Mouse (Mus musculus): ENCODE data around the gene Cyp2a12. TPM values are rescaled to one million over a fixed set of nuclear protein-coding genes. Genes with fewer than 3 reads are reported as not detected.
"Not testable (repeated sequence)": the region's sequence is repeated elsewhere in the genome, so short reads cannot be mapped to it uniquely, and the experiment has no call there.

Cyp2a12 gene
- not detected in 2 replicates for polyA plus RNA-seq (2014; fragmentation: Nextera tagmentation; extraction: Ambion mirVana)

DNA sequence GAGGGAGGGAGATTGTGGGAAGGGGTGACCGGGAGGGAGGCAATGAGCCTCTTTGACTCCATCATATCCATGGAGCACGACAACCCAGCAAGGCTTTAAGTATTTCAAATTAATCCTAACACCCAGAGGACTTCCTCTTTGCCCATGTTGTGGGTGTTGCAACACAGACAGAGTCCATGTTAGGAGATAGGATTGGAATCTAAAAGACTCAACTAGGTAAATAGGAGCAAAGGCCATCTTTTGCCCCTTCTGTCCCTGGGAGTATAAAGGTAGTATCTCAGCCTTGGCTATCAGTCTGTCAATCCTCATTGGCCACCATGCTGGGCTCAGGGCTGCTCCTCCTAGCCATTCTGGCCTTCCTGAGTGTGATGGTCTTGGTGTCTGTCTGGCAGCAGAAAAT is at the start of gene Cyp2a12:
TSS of gene Cyp2a12 (plus strand) at position 293 of the 400 bp plus-strand sequence.
- no peak within 1 kb of the TSS for H3K27ac ChIP-seq (replicated peaks; ENCODE audit: low read depth, low read length)
- no peaks in the 10 kb centered on the region for H3K27me3 ChIP-seq (ENCODE audit: control insufficient read depth, insufficient read depth, low read length)
- no peaks in the 10 kb centered on the region for H3K9me3 ChIP-seq (ENCODE audit: control insufficient read depth, low read length)
- H3K4me2 ChIP-seq (ENCODE audit: low read length), result no peak within 1 kb of the TSS
- H3K9ac ChIP-seq (replicated peaks; ENCODE audit: low read length), result no peak within 1 kb of the TSS
- ATAC-seq (ENCODE audit: low FRiP score, low TSS enrichment) (no peak), DNase-seq (no peak)
- WGBS, result 76% methylated on average over 2 of the region's 2 CpGs
- no peaks in the 10 kb centered on the region for H3K4me1 ChIP-seq (ENCODE audit: control insufficient read depth, insufficient read depth, low read length)
- H3K36me3 ChIP-seq (ENCODE audit: control insufficient read depth, insufficient read depth, low read length), result no peaks in the 10 kb centered on the region
- no peak within 1 kb of the TSS for H3K4me3 ChIP-seq (replicated peaks; ENCODE audit: low read depth, low read length)

DNA sequence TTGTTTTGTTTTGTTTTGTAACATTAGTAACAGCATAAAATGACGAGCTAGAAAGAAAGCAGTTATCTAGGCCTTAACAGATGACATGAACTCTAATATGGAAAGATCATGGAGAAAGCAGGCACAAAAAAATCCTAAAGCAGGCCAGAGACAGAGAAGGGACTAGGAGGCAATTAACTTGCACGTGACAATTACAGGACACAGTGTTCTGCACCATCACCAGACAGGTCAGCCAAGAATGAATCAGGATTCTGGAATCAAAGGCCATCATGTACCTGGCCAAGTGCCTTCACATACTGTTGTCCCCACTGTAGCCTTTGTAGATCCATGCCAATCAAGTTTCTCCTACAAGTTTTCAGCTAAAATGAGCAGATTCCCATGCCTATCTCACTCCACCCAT is 47.4 kb upstream of the Cyp2a12 start:
- H3K9me3 ChIP-seq (ENCODE audit: control insufficient read depth, low read length); H3K4me2 ChIP-seq (ENCODE audit: low read length); H3K27me3 ChIP-seq (ENCODE audit: control insufficient read depth, insufficient read depth, low read length); H3K9ac ChIP-seq (replicated peaks; ENCODE audit: low read length); H3K36me3 ChIP-seq (ENCODE audit: control insufficient read depth, insufficient read depth, low read length); H3K4me1 ChIP-seq (ENCODE audit: control insufficient read depth, insufficient read depth, low read length); ATAC-seq (ENCODE audit: low FRiP score, low TSS enrichment); H3K4me3 ChIP-seq (replicated peaks; ENCODE audit: low read depth, low read length); DNase-seq; H3K27ac ChIP-seq (replicated peaks; ENCODE audit: low read depth, low read length): not testable (repeated sequence)
- 87% methylated on average over 2 of the region's 2 CpGs for WGBS

DNA sequence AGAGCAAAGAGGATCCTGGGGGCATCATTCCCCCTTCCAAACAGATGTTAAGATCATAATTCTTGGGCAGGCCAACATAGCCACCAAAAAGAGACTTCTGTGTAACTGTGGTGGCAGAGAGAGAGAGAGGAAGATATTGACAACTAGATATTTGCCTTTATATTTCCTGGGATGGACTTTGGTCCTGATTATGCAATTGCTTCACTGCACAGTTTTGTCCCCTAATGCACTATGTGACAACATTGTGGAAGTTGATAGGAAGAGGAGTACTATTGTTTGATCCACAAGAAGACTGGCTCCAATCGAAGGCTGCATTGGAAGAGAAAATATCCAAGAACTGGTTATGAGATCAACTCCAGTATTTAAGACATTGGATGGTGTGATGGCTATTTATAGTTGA is 46.9 kb upstream of the Cyp2a12 start:
- H3K27ac ChIP-seq (replicated peaks; ENCODE audit: low read depth, low read length); DNase-seq; H3K9ac ChIP-seq (replicated peaks; ENCODE audit: low read length); H3K9me3 ChIP-seq (ENCODE audit: control insufficient read depth, low read length); H3K27me3 ChIP-seq (ENCODE audit: control insufficient read depth, insufficient read depth, low read length); H3K4me2 ChIP-seq (ENCODE audit: low read length); H3K4me3 ChIP-seq (replicated peaks; ENCODE audit: low read depth, low read length); H3K36me3 ChIP-seq (ENCODE audit: control insufficient read depth, insufficient read depth, low read length); ATAC-seq (ENCODE audit: low FRiP score, low TSS enrichment); H3K4me1 ChIP-seq (ENCODE audit: control insufficient read depth, insufficient read depth, low read length): not testable (repeated sequence)
- 84% methylated on average over 1 of the region's 1 CpGs for WGBS

DNA sequence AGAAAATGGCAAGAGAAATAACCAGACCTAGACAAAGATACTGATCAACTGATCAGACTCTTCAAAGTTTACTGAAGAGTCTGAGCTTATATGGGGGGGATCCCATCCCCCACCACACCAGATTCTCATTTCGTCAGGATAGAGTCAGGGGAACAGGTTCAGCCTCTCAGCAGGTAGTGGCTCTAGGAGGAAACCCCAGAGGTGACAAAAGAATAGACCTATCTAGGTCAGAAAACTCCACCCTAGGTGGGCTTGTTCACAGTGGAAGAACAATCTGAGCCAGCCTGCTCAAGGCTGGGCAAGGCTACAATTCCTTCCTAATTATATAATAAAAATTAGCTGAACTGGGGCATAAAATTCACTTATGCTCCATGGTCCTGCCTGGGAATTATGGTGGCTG is 46.3 kb upstream of the Cyp2a12 start:
- Histone ChIP-seq H3K36me3 (ENCODE audit: control insufficient read depth, insufficient read depth, low read length) (no peaks in the 10 kb centered on the region), H3K27me3 (ENCODE audit: control insufficient read depth, insufficient read depth, low read length) (no peaks in the 10 kb centered on the region), H3K4me2 (ENCODE audit: low read length) (no peak overlapping the region), H3K9ac (replicated peaks; ENCODE audit: low read length) (no peak overlapping the region), H3K4me3 (replicated peaks; ENCODE audit: low read depth, low read length) (no peak overlapping the region), H3K27ac (replicated peaks; ENCODE audit: low read depth, low read length) (no peak overlapping the region), H3K9me3 (ENCODE audit: control insufficient read depth, low read length) (no peaks in the 10 kb centered on the region), H3K4me1 (ENCODE audit: control insufficient read depth, insufficient read depth, low read length) (no peaks in the 10 kb centered on the region)
- DNase-seq, result no peak
- no peak for ATAC-seq (ENCODE audit: low FRiP score, low TSS enrichment)
- WGBS, result 17% methylated on average over 1 of the region's 1 CpGs

DNA sequence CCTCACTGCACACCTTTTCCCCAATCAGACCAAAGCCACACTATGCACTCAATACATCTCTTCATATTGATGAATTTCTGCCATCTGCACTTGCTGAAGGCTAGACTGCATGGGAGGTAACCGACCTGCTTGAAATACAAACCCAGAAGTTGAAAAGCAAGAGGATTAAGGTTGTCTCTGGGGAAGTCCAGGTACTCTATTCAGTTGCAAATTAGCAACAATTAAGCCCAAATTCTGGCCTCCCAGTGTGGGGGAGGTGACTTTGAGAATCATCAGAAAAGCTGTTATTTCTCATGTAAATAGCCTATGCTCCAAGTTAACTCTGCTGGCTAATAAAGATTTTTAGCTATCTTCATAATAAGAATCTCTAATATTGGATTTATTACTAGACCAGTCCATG is 45.7 kb upstream of the Cyp2a12 start:
- not testable (repeated sequence) for H3K36me3 ChIP-seq (ENCODE audit: control insufficient read depth, insufficient read depth, low read length); ATAC-seq (ENCODE audit: low FRiP score, low TSS enrichment)
- WGBS, result 21% methylated on average over 1 of the region's 1 CpGs

DNA sequence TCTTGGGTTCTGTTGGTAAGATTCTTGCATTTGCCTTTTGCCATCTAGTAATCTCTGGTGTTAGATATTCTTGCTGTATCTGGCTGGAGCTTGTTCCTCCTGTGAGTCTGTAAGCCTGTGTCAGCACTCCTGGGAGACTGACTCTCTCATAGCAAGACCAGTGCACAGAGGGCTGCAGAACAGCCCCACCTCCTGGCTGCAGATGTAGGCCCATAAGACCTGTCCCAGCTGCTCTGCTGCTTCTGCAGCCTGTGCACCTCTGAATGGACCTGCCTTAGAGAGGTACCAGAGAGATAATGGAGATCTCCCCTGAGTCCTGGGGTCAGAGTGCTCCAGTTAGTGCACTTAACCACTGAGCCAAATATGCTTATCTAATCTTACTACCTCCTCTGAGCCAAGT is 2.3 kb upstream of the Cyp2a12 start:
- not testable (repeated sequence) for H3K27me3 ChIP-seq (ENCODE audit: control insufficient read depth, insufficient read depth, low read length); H3K4me3 ChIP-seq (replicated peaks; ENCODE audit: low read depth, low read length); H3K27ac ChIP-seq (replicated peaks; ENCODE audit: low read depth, low read length); H3K9me3 ChIP-seq (ENCODE audit: control insufficient read depth, low read length); ATAC-seq (ENCODE audit: low FRiP score, low TSS enrichment); H3K4me1 ChIP-seq (ENCODE audit: control insufficient read depth, insufficient read depth, low read length); H3K9ac ChIP-seq (replicated peaks; ENCODE audit: low read length); H3K36me3 ChIP-seq (ENCODE audit: control insufficient read depth, insufficient read depth, low read length); DNase-seq; H3K4me2 ChIP-seq (ENCODE audit: low read length)

More for the DNA sequence above, 45.7 kb upstream of the Cyp2a12 start:
- not testable (repeated sequence) for H3K4me2 ChIP-seq (ENCODE audit: low read length); H3K27ac ChIP-seq (replicated peaks; ENCODE audit: low read depth, low read length); H3K4me1 ChIP-seq (ENCODE audit: control insufficient read depth, insufficient read depth, low read length); H3K4me3 ChIP-seq (replicated peaks; ENCODE audit: low read depth, low read length); H3K27me3 ChIP-seq (ENCODE audit: control insufficient read depth, insufficient read depth, low read length); H3K9ac ChIP-seq (replicated peaks; ENCODE audit: low read length); H3K9me3 ChIP-seq (ENCODE audit: control insufficient read depth, low read length); DNase-seq

DNA sequence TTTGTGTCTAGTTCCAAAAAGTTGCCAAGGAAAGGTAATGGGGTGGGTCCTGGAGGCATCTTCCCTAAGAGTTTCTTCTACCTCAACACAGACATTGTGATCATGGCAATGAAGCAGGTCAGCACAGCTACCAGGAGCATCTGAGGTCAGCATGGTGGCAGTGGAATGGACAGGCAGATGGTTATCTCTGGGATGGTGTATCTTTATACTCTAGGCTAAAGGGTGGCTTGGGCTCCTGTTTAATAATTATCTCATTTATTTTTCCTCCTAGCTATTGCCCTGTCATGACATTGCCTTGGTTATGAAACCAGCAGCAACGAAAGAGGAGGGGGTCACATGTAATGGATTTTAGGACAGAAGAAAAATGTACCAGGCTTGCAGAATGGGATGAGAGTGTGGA is 20.0 kb downstream of the Cyp2a12 start:
- not testable (repeated sequence) for H3K4me1 ChIP-seq (ENCODE audit: control insufficient read depth, insufficient read depth, low read length); H3K9me3 ChIP-seq (ENCODE audit: control insufficient read depth, low read length); DNase-seq; ATAC-seq (ENCODE audit: low FRiP score, low TSS enrichment); H3K36me3 ChIP-seq (ENCODE audit: control insufficient read depth, insufficient read depth, low read length); H3K27ac ChIP-seq (replicated peaks; ENCODE audit: low read depth, low read length); H3K4me3 ChIP-seq (replicated peaks; ENCODE audit: low read depth, low read length); H3K9ac ChIP-seq (replicated peaks; ENCODE audit: low read length); H3K4me2 ChIP-seq (ENCODE audit: low read length); H3K27me3 ChIP-seq (ENCODE audit: control insufficient read depth, insufficient read depth, low read length)
- WGBS, result 41% methylated on average over 1 of the region's 1 CpGs

DNA sequence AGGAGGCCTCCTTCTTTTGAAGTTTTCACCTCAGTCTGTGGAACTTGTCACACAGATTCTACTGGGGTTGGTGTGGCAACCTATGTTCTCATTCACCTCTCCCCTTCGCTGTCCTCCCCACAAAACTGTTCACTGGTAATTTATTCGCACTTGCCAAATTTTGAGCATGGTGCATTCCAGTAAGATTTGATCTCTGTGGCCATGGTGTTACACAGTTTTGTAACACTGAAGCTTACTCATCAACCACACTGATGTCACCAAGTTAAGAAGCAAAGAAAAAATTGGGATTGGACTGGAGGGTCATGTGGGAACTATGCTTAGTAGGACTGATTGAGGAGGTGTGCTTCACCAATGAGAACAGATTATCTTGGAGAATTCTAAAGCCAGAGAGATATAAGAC is 30.5 kb downstream of the Cyp2a12 start:
- ATAC-seq (ENCODE audit: low FRiP score, low TSS enrichment); H3K4me3 ChIP-seq (replicated peaks; ENCODE audit: low read depth, low read length); H3K9ac ChIP-seq (replicated peaks; ENCODE audit: low read length); H3K36me3 ChIP-seq (ENCODE audit: control insufficient read depth, insufficient read depth, low read length); H3K27ac ChIP-seq (replicated peaks; ENCODE audit: low read depth, low read length); DNase-seq; H3K9me3 ChIP-seq (ENCODE audit: control insufficient read depth, low read length); H3K27me3 ChIP-seq (ENCODE audit: control insufficient read depth, insufficient read depth, low read length); H3K4me2 ChIP-seq (ENCODE audit: low read length); H3K4me1 ChIP-seq (ENCODE audit: control insufficient read depth, insufficient read depth, low read length): not testable (repeated sequence)
- 84% methylated on average over 2 of the region's 2 CpGs for WGBS

DNA sequence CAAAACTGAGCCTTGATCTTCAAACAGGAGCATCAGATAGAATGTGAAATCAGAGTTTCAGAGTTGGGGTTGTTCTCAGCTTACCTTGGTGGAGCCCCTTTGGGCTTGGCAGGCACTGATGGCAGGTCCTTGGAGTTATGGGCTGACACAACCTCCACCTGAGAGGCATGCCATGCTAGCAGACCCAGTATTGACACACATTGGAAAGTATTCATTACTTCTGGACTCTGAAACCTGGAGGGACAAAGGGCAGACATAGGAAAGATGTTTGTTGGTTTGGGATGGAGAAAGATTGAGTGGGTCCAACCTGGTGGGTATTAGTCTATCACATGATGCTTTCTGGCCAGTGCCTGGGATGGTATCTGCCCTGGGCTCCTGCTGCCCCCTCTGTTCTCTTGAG is 31.0 kb downstream of the Cyp2a12 start:
- not testable (repeated sequence) for H3K4me2 ChIP-seq (ENCODE audit: low read length); H3K4me1 ChIP-seq (ENCODE audit: control insufficient read depth, insufficient read depth, low read length); ATAC-seq (ENCODE audit: low FRiP score, low TSS enrichment); H3K9me3 ChIP-seq (ENCODE audit: control insufficient read depth, low read length); H3K9ac ChIP-seq (replicated peaks; ENCODE audit: low read length); H3K27ac ChIP-seq (replicated peaks; ENCODE audit: low read depth, low read length); DNase-seq; H3K4me3 ChIP-seq (replicated peaks; ENCODE audit: low read depth, low read length); H3K27me3 ChIP-seq (ENCODE audit: control insufficient read depth, insufficient read depth, low read length); H3K36me3 ChIP-seq (ENCODE audit: control insufficient read depth, insufficient read depth, low read length)
